ENCODE assay signal across 20 mouse cellular contexts in genomic region chr1:121260171-121260741, GRCm38 (mm10).
DNase-seq lines count a peak whose midpoint lies in the region; ATAC-seq and TF ChIP-seq lines count a peak whose summit lies in the region.
"Had no signal": no experiment of that assay in that cellular context is flagged by ENCODE, and none has a peak within 500 bp of the region (broad histone marks: within the 10 kb centered on the region; RNA-seq: fewer than 3 reads in every experiment).

No protein-coding gene starts in this region.

- no peak overlapping the region for H3K9ac ChIP-seq in midbrain, embryonic 13.5 days (replicated peaks)
- H3K9ac ChIP-seq in midbrain, embryonic 15.5 days, result no peak overlapping the region
- no peak overlapping the region for H3K9ac ChIP-seq in kidney, embryonic 14.5 days (ENCODE audit: low read depth, low read length)
- H3K9ac ChIP-seq: embryonic facial prominence, embryonic 13.5 days; forebrain, embryonic 15.5 days; heart, embryonic 13.5 days; hindbrain, embryonic 15.5 days; kidney, embryonic 15.5 days; liver, embryonic 14.5 days had no signal

- TF ChIP-seq POLR2A in brain, embryonic 14.5 days (IDR thresholded peaks at IDR 0.05; ENCODE audit: borderline replicate concordance, extremely low read depth, insufficient read depth, insufficient read length, poor library complexity, severe bottlenecking), result no peak

- ATAC-seq in midbrain, embryonic 13.5 days, result peak; percentile 43; the same call in 1 of the 2 replicates
- ATAC-seq in midbrain, embryonic 15.5 days (replicated peaks), result no peak
- no peak for ATAC-seq in kidney, embryonic 14.5 days (ENCODE audit: low FRiP score, low TSS enrichment)
- ATAC-seq: forebrain, embryonic 15.5 days had no signal

- no peaks in the 10 kb centered on the region for H3K27me3 ChIP-seq in midbrain, embryonic 13.5 days
- H3K27me3 ChIP-seq in midbrain, embryonic 15.5 days (replicated peaks), result no peaks in the 10 kb centered on the region
- no peaks in the 10 kb centered on the region for H3K27me3 ChIP-seq in kidney, embryonic 14.5 days (ENCODE audit: control insufficient read depth, insufficient read depth, low read length)
- H3K27me3 ChIP-seq: embryonic facial prominence, embryonic 13.5 days; forebrain, embryonic 15.5 days; heart, embryonic 13.5 days; hindbrain, embryonic 15.5 days; kidney, embryonic 15.5 days had no signal

- no peak for TF ChIP-seq CTCF in brain, embryonic 14.5 days (IDR thresholded peaks at IDR 0.05; ENCODE audit: borderline replicate concordance, extremely low read depth, insufficient read depth, insufficient read length)

- intact Hi-C loops in heart, postnatal 25 days (cut with DNase I), result no loop called here

- H3K4me3 ChIP-seq in midbrain, embryonic 13.5 days (replicated peaks), result no peak overlapping the region
- no peak overlapping the region for H3K4me3 ChIP-seq in midbrain, embryonic 15.5 days
- no peak overlapping the region for H3K4me3 ChIP-seq in kidney, embryonic 14.5 days (ENCODE audit: low read length)
- H3K4me3 ChIP-seq: embryonic facial prominence, embryonic 13.5 days; forebrain, embryonic 15.5 days; heart, embryonic 13.5 days; hindbrain, embryonic 15.5 days; kidney, embryonic 15.5 days had no signal

- H3K27ac ChIP-seq in midbrain, embryonic 13.5 days, result no peak overlapping the region
- no peak overlapping the region for H3K27ac ChIP-seq in midbrain, embryonic 15.5 days
- no peak overlapping the region for H3K27ac ChIP-seq in kidney, embryonic 14.5 days (ENCODE audit: low read depth, low read length)
- H3K27ac ChIP-seq: embryonic facial prominence, embryonic 13.5 days; forebrain, embryonic 15.5 days; heart, embryonic 13.5 days; hindbrain, embryonic 15.5 days; kidney, embryonic 15.5 days; liver, embryonic 14.5 days had no signal

- no peaks in the 10 kb centered on the region for H3K9me3 ChIP-seq in midbrain, embryonic 13.5 days
- no peaks in the 10 kb centered on the region for H3K9me3 ChIP-seq in midbrain, embryonic 15.5 days
- H3K9me3 ChIP-seq in kidney, embryonic 14.5 days (ENCODE audit: control insufficient read depth, low read length), result no peaks in the 10 kb centered on the region
- H3K9me3 ChIP-seq: embryonic facial prominence, embryonic 13.5 days; forebrain, embryonic 15.5 days; heart, embryonic 13.5 days; hindbrain, embryonic 15.5 days; kidney, embryonic 15.5 days had no signal

- 57% methylated on average over 9 of the region's 9 CpGs for WGBS in midbrain, embryonic 13.5 days
- WGBS in midbrain, embryonic 15.5 days, result 57% methylated on average over 9 of the region's 9 CpGs
- WGBS in kidney, embryonic 14.5 days, result 61% methylated on average over 9 of the region's 9 CpGs

- H3K4me1 ChIP-seq in midbrain, embryonic 13.5 days (replicated peaks), result no peaks in the 10 kb centered on the region
- H3K4me1 ChIP-seq in midbrain, embryonic 15.5 days, result no peaks in the 10 kb centered on the region
- H3K4me1 ChIP-seq in kidney, embryonic 14.5 days (ENCODE audit: control insufficient read depth, insufficient read depth, low read length), result no peaks in the 10 kb centered on the region
- H3K4me1 ChIP-seq: embryonic facial prominence, embryonic 13.5 days; forebrain, embryonic 15.5 days; heart, embryonic 13.5 days; hindbrain, embryonic 15.5 days; kidney, embryonic 15.5 days had no signal

- H3K36me3 ChIP-seq in midbrain, embryonic 13.5 days, result no peaks in the 10 kb centered on the region
- H3K36me3 ChIP-seq in midbrain, embryonic 15.5 days (replicated peaks), result no peaks in the 10 kb centered on the region
- no peaks in the 10 kb centered on the region for H3K36me3 ChIP-seq in kidney, embryonic 14.5 days (ENCODE audit: control insufficient read depth, insufficient read depth, low read length)
- H3K36me3 ChIP-seq: embryonic facial prominence, embryonic 13.5 days; forebrain, embryonic 15.5 days; heart, embryonic 13.5 days; hindbrain, embryonic 15.5 days; kidney, embryonic 15.5 days had no signal

- H3K4me2 ChIP-seq in midbrain, embryonic 13.5 days (replicated peaks), result no peak overlapping the region
- H3K4me2 ChIP-seq in midbrain, embryonic 15.5 days, result no peak overlapping the region
- H3K4me2 ChIP-seq in kidney, embryonic 14.5 days (replicated peaks; ENCODE audit: low read depth, low read length), result no peak overlapping the region
- H3K4me2 ChIP-seq: embryonic facial prominence, embryonic 13.5 days; forebrain, embryonic 15.5 days; heart, embryonic 13.5 days; hindbrain, embryonic 15.5 days; kidney, embryonic 15.5 days had no signal

- DNase-seq in heart, adult 11 months, result peak; percentile 59
- no peak for DNase-seq in heart, postnatal 25 days (ENCODE audit: low spot score)
- peak; percentile 44 for DNase-seq in brain, embryonic 14.5 days (ENCODE audit: low read depth)
- DNase-seq in retina, embryonic 14.5 days (ENCODE audit: low spot score), result peak; percentile 3
- no peak for DNase-seq in left cerebral cortex, adult 18-20 months (ENCODE audit: low spot score in 2 of 2)
- DNase-seq: adrenal gland, adult 2 months; cerebellum, adult 8-10 months; layer of hippocampus, adult 9-11 months; left cerebral cortex, postnatal 4 days; right cerebral cortex, postnatal 4 days; thymus, adult 18-20 months had no signal

Comparison
In these comparisons a context has a peak if more than half of its experiments do, and no peak if none do; other contexts are left out.
1. DNase-seq: peak in heart, adult 11 months (single experiment), brain, embryonic 14.5 days (single experiment) and retina, embryonic 14.5 days (single experiment); none in heart, postnatal 25 days (single experiment) and left cerebral cortex, adult 18-20 months (0 of 2).